Mouse (Mus musculus): ENCODE data around the gene Dmd. TPM values are rescaled to one million over a fixed set of nuclear protein-coding genes. Genes with fewer than 3 reads are reported as not detected.

Gene Dmd
- total and polyA plus RNA-seq, 3 experiments = not detected

DNA sequence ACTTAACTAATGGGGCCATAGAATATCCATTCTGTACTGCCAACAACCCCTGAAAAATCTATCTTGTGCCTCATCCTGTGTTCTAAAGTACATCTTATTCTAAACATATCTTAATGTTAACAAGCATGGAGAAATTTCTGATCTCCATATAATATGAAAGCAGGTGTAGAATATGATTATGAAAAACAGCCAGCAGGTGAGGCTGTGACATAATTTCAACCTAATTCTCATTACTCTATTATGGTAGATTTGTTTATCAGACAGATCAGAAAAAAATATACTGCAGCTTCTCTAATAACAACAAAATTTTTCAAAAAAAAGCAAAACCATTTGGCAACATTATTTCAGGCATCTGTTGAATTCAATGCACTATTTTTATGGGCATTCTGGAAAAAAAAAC, 2059.6 kb downstream of the Dmd start:
- Histone ChIP-seq H3K9ac (ENCODE audit: control insufficient read depth, low read depth, low read length, poor library complexity, severe bottlenecking) (no peak overlapping the region), H3K27me3 (ENCODE audit: control insufficient read depth in 1 of 2, insufficient read depth in 2 of 2, low read length in 2 of 2) (no peaks in the 10 kb centered on the region), H3K36me3 (ENCODE audit: control insufficient read depth in 1 of 2, insufficient read depth in 2 of 2, low read length in 2 of 2) (no peaks in the 10 kb centered on the region), H3K9me3 (replicated peaks; ENCODE audit: insufficient read depth, low read length) (no peaks in the 10 kb centered on the region), H3K4me1 (ENCODE audit: control insufficient read depth in 1 of 2, insufficient read depth in 2 of 2, low read length in 2 of 2) (no peaks in the 10 kb centered on the region), H3K27ac (ENCODE audit: control insufficient read depth, low read depth, low read length) (no peak overlapping the region), H3K79me2 (ENCODE audit: control insufficient read depth, insufficient read depth, low read length, poor library complexity) (no peaks in the 10 kb centered on the region), H3K4me3 (ENCODE audit: control insufficient read depth in 1 of 2, insufficient read depth in 1 of 2, low read depth in 2 of 2, low read length in 2 of 2) (no peak overlapping the region)
- no peak for TF ChIP-seq CHD2 (IDR thresholded peaks at IDR 0.05; ENCODE audit: low read length)
- TF ChIP-seq ZC3H11A (IDR thresholded peaks at IDR 0.05; ENCODE audit: low read depth, low read length) = no peak
- TF ChIP-seq NELFE (IDR thresholded peaks at IDR 0.05; ENCODE audit: low read depth, low read length) = no peak
- no peak for TF ChIP-seq RCOR1 (IDR thresholded peaks at IDR 0.05; ENCODE audit: low read depth, low read length)
- TF ChIP-seq POLR2AphosphoS2 (IDR thresholded peaks at IDR 0.05; ENCODE audit: low read length) = no peak
- no peak for TF ChIP-seq USF2 (IDR thresholded peaks at IDR 0.05; ENCODE audit: borderline replicate concordance in 1 of 2, insufficient read depth in 1 of 2, low read depth in 1 of 2, low read length in 2 of 2)
- TF ChIP-seq MAX (IDR thresholded peaks at IDR 0.05; ENCODE audit: low read length) = no peak
- TF ChIP-seq ZNF384 (IDR thresholded peaks at IDR 0.05; ENCODE audit: low read depth, low read length) = no peak
- no peak for TF ChIP-seq MYC (IDR thresholded peaks at IDR 0.05; ENCODE audit: low read depth, low read length)
- no peak for TF ChIP-seq GABPA (IDR thresholded peaks at IDR 0.05; ENCODE audit: low read depth, low read length)
- no peak for TF ChIP-seq POLR2AphosphoS5 (IDR thresholded peaks at IDR 0.05; ENCODE audit: borderline replicate concordance, low read depth, low read length)
- no peak for TF ChIP-seq SIN3A (IDR thresholded peaks at IDR 0.05; ENCODE audit: low read length)
- TF ChIP-seq ETS1 (IDR thresholded peaks at IDR 0.05; ENCODE audit: low read depth, low read length) = no peak
- TF ChIP-seq BHLHE40 (IDR thresholded peaks at IDR 0.05; ENCODE audit: borderline replicate concordance, low read depth, low read length) = no peak
- no peak for DNase-seq (ENCODE audit: low read depth, low spot score)

DNA sequence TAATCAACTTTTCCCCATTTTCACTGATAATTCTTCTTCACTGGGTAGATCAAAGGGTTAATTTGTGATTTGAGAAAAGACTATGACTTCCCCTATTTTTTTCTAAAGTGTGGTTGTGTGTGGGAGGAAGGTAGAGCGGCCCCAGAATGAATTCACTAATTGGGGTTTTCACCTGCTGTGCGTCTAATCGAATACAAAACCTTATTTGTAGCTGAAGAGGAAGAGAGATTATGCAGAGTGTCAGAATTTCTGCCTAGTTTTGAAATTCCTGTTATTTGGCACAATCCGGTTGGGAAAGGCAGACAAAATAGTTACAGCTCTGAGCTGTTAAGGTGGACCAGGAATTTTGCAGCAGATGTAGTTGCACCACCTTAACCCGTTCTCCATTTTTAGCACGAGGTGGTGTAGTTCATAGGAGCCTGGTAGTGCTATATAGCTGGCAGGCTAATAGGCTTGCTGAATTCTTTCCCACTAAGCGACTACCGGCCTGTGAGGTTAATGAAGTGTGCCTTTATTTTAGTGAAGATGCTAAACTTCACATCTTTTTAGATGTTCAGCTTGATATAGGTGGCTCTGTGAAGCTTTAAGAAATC, 2092.9 kb downstream of the Dmd start:
- H3K27ac ChIP-seq (ENCODE audit: control insufficient read depth, low read depth, low read length) = no peak overlapping the region
- H3K27me3 ChIP-seq (ENCODE audit: control insufficient read depth in 1 of 2, insufficient read depth in 2 of 2, low read length in 2 of 2) = no peaks in the 10 kb centered on the region
- H3K36me3 ChIP-seq (ENCODE audit: control insufficient read depth in 1 of 2, insufficient read depth in 2 of 2, low read length in 2 of 2) = no peaks in the 10 kb centered on the region
- no peak for TF ChIP-seq ZMIZ1 (IDR thresholded peaks at IDR 0.05; ENCODE audit: low read depth, low read length)
- TF ChIP-seq TCF12 (IDR thresholded peaks at IDR 0.05; ENCODE audit: low read depth, low read length) = no peak
- no peak for TF ChIP-seq MYB (IDR thresholded peaks at IDR 0.05; ENCODE audit: low read depth, low read length)
- no peak for TF ChIP-seq USF1 (IDR thresholded peaks at IDR 0.05; ENCODE audit: low read depth, low read length)
- no peak for TF ChIP-seq TBP (IDR thresholded peaks at IDR 0.05; ENCODE audit: low read depth, low read length)
- no peak for TF ChIP-seq CHD2 (IDR thresholded peaks at IDR 0.05; ENCODE audit: low read length)
- TF ChIP-seq TAL1 (IDR thresholded peaks at IDR 0.05; ENCODE audit: low read length) = no peak
- TF ChIP-seq SMC3 (IDR thresholded peaks at IDR 0.05; ENCODE audit: low read depth, low read length) = no peak
- no peak for TF ChIP-seq MAFK (IDR thresholded peaks at IDR 0.05; ENCODE audit: borderline replicate concordance, low read depth, low read length)
- no peak for TF ChIP-seq MAX (IDR thresholded peaks at IDR 0.05; ENCODE audit: low read length)
- TF ChIP-seq JUND (IDR thresholded peaks at IDR 0.05; ENCODE audit: low read depth, low read length) = no peak
- TF ChIP-seq GABPA (IDR thresholded peaks at IDR 0.05; ENCODE audit: low read depth, low read length) = no peak
- TF ChIP-seq BHLHE40 (IDR thresholded peaks at IDR 0.05; ENCODE audit: borderline replicate concordance, low read depth, low read length) = no peak
- no peak for TF ChIP-seq CTCF (IDR thresholded peaks at IDR 0.05 in 2 of 3, conservative IDR thresholded peaks at IDR 0.05 in 1 of 3; ENCODE audit: control insufficient read depth in 1 of 3, insufficient read depth in 1 of 3, low read depth in 2 of 3, low read length in 3 of 3, poor library complexity in 1 of 3, severe bottlenecking in 1 of 3)
- no peaks in the 10 kb centered on the region for H3K79me2 ChIP-seq (ENCODE audit: control insufficient read depth, insufficient read depth, low read length, poor library complexity)
- H3K4me1 ChIP-seq (ENCODE audit: control insufficient read depth in 1 of 2, insufficient read depth in 2 of 2, low read length in 2 of 2) = no peaks in the 10 kb centered on the region
- no peaks in the 10 kb centered on the region for H3K9me3 ChIP-seq (replicated peaks; ENCODE audit: insufficient read depth, low read length)
- no peak overlapping the region for H3K4me3 ChIP-seq (ENCODE audit: control insufficient read depth in 1 of 2, insufficient read depth in 1 of 2, low read depth in 2 of 2, low read length in 2 of 2)
- no peak for DNase-seq (ENCODE audit: low read depth, low spot score)
- H3K9ac ChIP-seq (ENCODE audit: control insufficient read depth, low read depth, low read length, poor library complexity, severe bottlenecking) = no peak overlapping the region
